Mouse (Mus musculus): ENCODE measurements around the gene Oxct2b. TPM values are rescaled to one million over a fixed set of nuclear protein-coding genes. Genes with fewer than 3 reads are reported as not detected.
A peak's percentile ranks its signal among the peaks of the same experiment; 100 is the strongest.

Oxct2b gene
- total RNA-seq (2021): not detected
- 0.10 and 0.12 TPM in 2 replicates for polyA plus RNA-seq (2012; rRNA removed)
- long read RNA-seq: 0 reads

GRCm38 (mm10) chr4:123116011-123116410 lies at the start of gene Oxct2b:
Gene Oxct2b, plus strand, starts transcription at chr4:123116266.
- no peak within 1 kb of the TSS for H3K4me3 ChIP-seq
- peaks cover 1% of the 10 kb centered on the region; the same call in 1 of the 2 replicates for H3K27me3 ChIP-seq (ENCODE audit: control insufficient read depth, insufficient read depth, low read length)
- H3K27ac ChIP-seq: no peak within 1 kb of the TSS
- no peaks in the 10 kb centered on the region for H3K36me3 ChIP-seq (ENCODE audit: control insufficient read depth, insufficient read depth, low read length)
- no peaks in the 10 kb centered on the region for H3K79me2 ChIP-seq (replicated peaks; ENCODE audit: control insufficient read depth, insufficient read depth, low read length)
- 7% methylated on average over 22 of the region's 22 CpGs for WGBS
- intact Hi-C loops (cut with DNase I): no loop called here
- DNase-seq: no peak
- no peaks in the 10 kb centered on the region for H3K4me1 ChIP-seq (ENCODE audit: control insufficient read depth, insufficient read depth, low read length)
- H3K9ac ChIP-seq (ENCODE audit: low read depth, low read length): no peak within 1 kb of the TSS
- no peak for TF ChIP-seq EP300 (IDR thresholded peaks at IDR 0.05; ENCODE audit: insufficient read depth, low read depth, low read length)
- no peak for TF ChIP-seq POLR2A (IDR thresholded peaks at IDR 0.05; ENCODE audit: insufficient read depth, low read depth, low read length)
- no peak for TF ChIP-seq CTCF (IDR thresholded peaks at IDR 0.05)

DNA sequence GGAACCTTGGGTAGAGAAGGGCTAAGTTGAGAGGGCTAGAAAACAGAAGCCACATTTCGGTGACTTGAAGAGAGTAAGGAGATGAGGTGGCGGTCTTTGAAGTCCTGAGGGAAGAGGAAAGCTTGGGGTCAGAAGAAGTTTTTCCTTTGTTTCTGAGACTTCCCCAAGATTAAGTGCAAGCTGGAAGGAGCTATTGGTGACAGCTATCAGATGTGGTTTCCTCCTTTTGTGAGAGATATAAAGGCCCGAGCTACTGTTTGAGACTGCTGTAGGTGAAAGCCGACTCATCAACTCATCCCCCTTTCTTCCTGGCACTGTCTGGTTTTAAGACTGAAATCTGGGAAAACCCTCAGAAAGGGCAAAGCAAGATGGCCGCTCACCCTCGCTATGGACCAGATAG lies 47.4 kb upstream of the Oxct2b start:
- Histone ChIP-seq H3K4me1 (ENCODE audit: control insufficient read depth, insufficient read depth, low read length) (no peaks in the 10 kb centered on the region), H3K4me3 (no peak overlapping the region), H3K27ac (no peak overlapping the region), H3K79me2 (replicated peaks; ENCODE audit: control insufficient read depth, insufficient read depth, low read length) (no peaks in the 10 kb centered on the region), H3K27me3 (ENCODE audit: control insufficient read depth, insufficient read depth, low read length) (peaks cover 3% of the 10 kb centered on the region), H3K9ac (ENCODE audit: low read depth, low read length) (no peak overlapping the region), H3K36me3 (ENCODE audit: control insufficient read depth, insufficient read depth, low read length) (no peaks in the 10 kb centered on the region)
- no peak for TF ChIP-seq CTCF (IDR thresholded peaks at IDR 0.05)
- TF ChIP-seq POLR2A (IDR thresholded peaks at IDR 0.05; ENCODE audit: insufficient read depth, low read depth, low read length): no peak
- TF ChIP-seq EP300 (IDR thresholded peaks at IDR 0.05; ENCODE audit: insufficient read depth, low read depth, low read length): no peak
- DNase-seq: no peak
- WGBS: 44% methylated on average over 6 of the region's 6 CpGs
- intact Hi-C loops (cut with DNase I): no loop called here

DNA sequence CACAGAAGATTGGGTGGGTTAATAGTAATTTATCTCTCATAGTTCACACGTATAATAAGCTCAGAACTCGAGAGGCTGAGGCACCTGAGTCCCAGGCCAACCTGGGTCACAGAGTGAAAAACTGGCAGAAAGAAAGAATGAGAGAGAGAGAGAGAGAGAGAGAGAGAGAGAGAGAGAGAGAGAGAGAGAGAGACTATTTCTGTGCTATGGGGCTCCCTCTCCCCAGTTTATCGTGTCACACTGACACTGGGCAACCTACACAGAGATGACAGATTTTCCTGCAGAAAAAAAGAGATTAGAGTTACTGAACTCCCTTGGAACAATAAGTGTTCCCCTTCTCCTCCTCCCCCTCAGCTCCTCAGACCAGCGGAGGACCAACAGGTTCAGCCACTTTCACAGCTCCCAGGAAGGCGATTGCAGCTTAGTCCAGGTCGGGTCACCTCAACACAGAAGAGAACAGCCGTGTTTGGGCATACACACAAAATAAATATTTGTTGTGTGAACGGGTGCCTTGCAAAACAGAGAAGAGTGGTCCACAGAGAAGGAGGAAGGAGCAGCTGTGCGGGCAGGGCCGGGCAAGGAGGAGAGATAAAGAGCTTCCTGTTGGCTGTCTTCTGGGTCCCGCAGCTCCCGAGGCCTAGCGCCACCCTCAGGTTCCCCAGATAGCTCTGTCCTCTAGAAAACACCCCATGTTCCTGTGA lies 44.6 kb upstream of the Oxct2b start:
- no peaks in the 10 kb centered on the region for H3K79me2 ChIP-seq (replicated peaks; ENCODE audit: control insufficient read depth, insufficient read depth, low read length)
- no peak overlapping the region for H3K27ac ChIP-seq
- no peak overlapping the region for H3K9ac ChIP-seq (ENCODE audit: low read depth, low read length)
- no peak overlapping the region for H3K4me3 ChIP-seq
- 6% methylated on average over 13 of the region's 13 CpGs for WGBS
- TF ChIP-seq CTCF (IDR thresholded peaks at IDR 0.05): peak; percentile 26; the same call in 1 of the 2 replicates
- no peak for TF ChIP-seq EP300 (IDR thresholded peaks at IDR 0.05; ENCODE audit: insufficient read depth, low read depth, low read length)
- peaks cover 3% of the 10 kb centered on the region for H3K27me3 ChIP-seq (ENCODE audit: control insufficient read depth, insufficient read depth, low read length)
- peak in 1 of 2 experiments; percentile 33 for DNase-seq
- no peaks in the 10 kb centered on the region for H3K36me3 ChIP-seq (ENCODE audit: control insufficient read depth, insufficient read depth, low read length)
- intact Hi-C loops (cut with DNase I): no loop called here
- no peaks in the 10 kb centered on the region for H3K4me1 ChIP-seq (ENCODE audit: control insufficient read depth, insufficient read depth, low read length)

DNA sequence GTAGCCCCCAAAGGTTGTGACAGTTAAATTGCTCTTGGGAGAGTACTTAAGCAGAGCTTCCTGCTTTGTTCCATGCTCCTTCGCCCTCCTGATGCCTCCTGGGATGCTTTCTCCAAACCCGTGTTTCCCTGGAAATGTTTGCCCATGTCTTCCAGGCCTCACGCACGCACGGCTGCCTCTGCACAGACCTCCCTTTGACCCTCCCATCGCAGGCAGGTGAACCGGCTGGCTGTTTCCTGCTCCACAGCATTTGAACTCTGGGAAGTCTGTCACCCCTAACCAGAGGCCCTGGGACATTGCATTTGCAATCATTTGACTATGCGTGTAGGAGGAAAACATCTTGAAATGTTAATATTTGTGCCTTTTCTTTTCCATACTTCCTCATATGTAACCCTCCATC lies 39.1 kb upstream of the Oxct2b start:
- H3K27me3 ChIP-seq (ENCODE audit: control insufficient read depth, insufficient read depth, low read length): peaks cover 2% of the 10 kb centered on the region
- DNase-seq: no peak
- H3K4me1 ChIP-seq (ENCODE audit: control insufficient read depth, insufficient read depth, low read length): no peaks in the 10 kb centered on the region
- no peak overlapping the region for H3K27ac ChIP-seq
- no peak overlapping the region for H3K4me3 ChIP-seq
- WGBS: 63% methylated on average over 8 of the region's 8 CpGs
- H3K9ac ChIP-seq (ENCODE audit: low read depth, low read length): no peak overlapping the region
- intact Hi-C loops (cut with DNase I): no loop called here
- H3K36me3 ChIP-seq (ENCODE audit: control insufficient read depth, insufficient read depth, low read length): no peaks in the 10 kb centered on the region
- H3K79me2 ChIP-seq (replicated peaks; ENCODE audit: control insufficient read depth, insufficient read depth, low read length): no peaks in the 10 kb centered on the region
- TF ChIP-seq EP300 (IDR thresholded peaks at IDR 0.05; ENCODE audit: insufficient read depth, low read depth, low read length) (no peak), CTCF (IDR thresholded peaks at IDR 0.05) (no peak), POLR2A (IDR thresholded peaks at IDR 0.05; ENCODE audit: insufficient read depth, low read depth, low read length) (no peak)

- H3K36me3 ChIP-seq (ENCODE audit: control insufficient read depth, insufficient read depth, low read length): no peaks in the 10 kb centered on the region
- no peaks in the 10 kb centered on the region for H3K4me1 ChIP-seq (ENCODE audit: control insufficient read depth, insufficient read depth, low read length)
- TF ChIP-seq CTCF (IDR thresholded peaks at IDR 0.05): no peak
- no peak for TF ChIP-seq POLR2A (IDR thresholded peaks at IDR 0.05; ENCODE audit: insufficient read depth, low read depth, low read length)
- TF ChIP-seq EP300 (IDR thresholded peaks at IDR 0.05; ENCODE audit: insufficient read depth, low read depth, low read length): no peak
- WGBS: 53% methylated on average over 4 of the region's 4 CpGs
- H3K9ac ChIP-seq (ENCODE audit: low read depth, low read length): no peak overlapping the region
- H3K79me2 ChIP-seq (replicated peaks; ENCODE audit: control insufficient read depth, insufficient read depth, low read length): no peaks in the 10 kb centered on the region
- H3K27me3 ChIP-seq (ENCODE audit: control insufficient read depth, insufficient read depth, low read length): peaks cover 2% of the 10 kb centered on the region
- H3K27ac ChIP-seq: no peak overlapping the region
- no peak overlapping the region for H3K4me3 ChIP-seq
- intact Hi-C loops (cut with DNase I): no loop called here
- no peak for DNase-seq
These were observed 37.8 kb upstream of the Oxct2b start for GRCm38 (mm10) chr4:123078231-123078630.

GRCm38 (mm10) chr4:123080791-123081190 lies 35.3 kb upstream of the Oxct2b start:
- DNase-seq: peak in 1 of 2 experiments; percentile 10
- H3K79me2 ChIP-seq (replicated peaks; ENCODE audit: control insufficient read depth, insufficient read depth, low read length): no peaks in the 10 kb centered on the region
- H3K9ac ChIP-seq (ENCODE audit: low read depth, low read length): no peak overlapping the region
- TF ChIP-seq POLR2A (IDR thresholded peaks at IDR 0.05; ENCODE audit: insufficient read depth, low read depth, low read length) (no peak), EP300 (IDR thresholded peaks at IDR 0.05; ENCODE audit: insufficient read depth, low read depth, low read length) (no peak), CTCF (IDR thresholded peaks at IDR 0.05) (no peak)
- H3K27ac ChIP-seq: no peak overlapping the region
- peaks cover 2% of the 10 kb centered on the region for H3K27me3 ChIP-seq (ENCODE audit: control insufficient read depth, insufficient read depth, low read length)
- H3K36me3 ChIP-seq (ENCODE audit: control insufficient read depth, insufficient read depth, low read length): no peaks in the 10 kb centered on the region
- H3K4me1 ChIP-seq (ENCODE audit: control insufficient read depth, insufficient read depth, low read length): no peaks in the 10 kb centered on the region
- no peak overlapping the region for H3K4me3 ChIP-seq
- WGBS: 39% methylated on average over 13 of the region's 13 CpGs
- intact Hi-C loops (cut with DNase I): loop anchor here (5.0 kb wide), 1 partner anchor 273 kb away; no protein-coding TSS in a partner anchor
